Mouse (Mus musculus) stomach, postnatal 0 days (tissue): Measurements from ENCODE around the gene Bcat2. TPM values are rescaled to one million over a fixed set of nuclear protein-coding genes. Genes with fewer than 3 reads are reported as not detected.
A peak's percentile ranks its signal among the peaks of the same experiment; 100 is the strongest.

Source experiments
- ATAC-seq: fragments of 200-750 bp; cut with Nextera tagmentation; 2 replicates; pipeline ENCODE4 v1.8.0; 2017; ENCODE audit not compliant: low FRiP score, low TSS enrichment
- DNase-seq: peaks from one replicate; pipeline ENCODE4 v3.0.0-alpha.2; 2016; ENCODE audit warnings: low spot score
- H3K27ac ChIP-seq: fragments of 300-500 bp; sonication (generic); replicated peaks from 2 replicates; pipeline ENCODE4 v1.5.1; 2014; ENCODE audit warnings: mild to moderate bottlenecking, control low read depth
- H3K27me3 ChIP-seq: fragments of 300-500 bp; sonication (generic); 2 replicates; pipeline ENCODE4 v1.6.1; 2014; ENCODE audit warnings: low read length; ENCODE audit not compliant: control insufficient read depth, insufficient read depth
- H3K36me3 ChIP-seq: fragments of 300-500 bp; sonication (generic); 2 replicates; pipeline ENCODE4 v1.6.1; 2014; ENCODE audit warnings: low read length, mixed read lengths; ENCODE audit not compliant: control insufficient read depth, insufficient read depth
- H3K4me1 ChIP-seq: fragments of 300-500 bp; sonication (generic); replicated peaks from 2 replicates; pipeline ENCODE4 v1.6.1; 2014; ENCODE audit warnings: antibody characterized with exemption; ENCODE audit not compliant: control insufficient read depth, insufficient read depth
- H3K4me2 ChIP-seq: fragments of 300-500 bp; sonication (generic); replicated peaks from 2 replicates; pipeline ENCODE4 v1.6.1; 2014; ENCODE audit warnings: low read depth, mild to moderate bottlenecking, control low read depth, moderate library complexity
- H3K4me3 ChIP-seq: fragments of 300-500 bp; sonication (generic); 2 replicates; pipeline ENCODE4 v1.5.1; 2014; ENCODE audit warnings: low read depth, low read length, control low read depth
- H3K9ac ChIP-seq: fragments of 300-500 bp; sonication (generic); 2 replicates; pipeline ENCODE4 v1.6.1; 2014; ENCODE audit warnings: mild to moderate bottlenecking, low read length, control low read depth, mixed read lengths
- H3K9me3 ChIP-seq: fragments of 300-500 bp; sonication (generic); 2 replicates; pipeline ENCODE4 v1.6.1; 2016; ENCODE audit warnings: low read length; ENCODE audit not compliant: control insufficient read depth
- CTCF ChIP-seq: IDR thresholded peaks from 2 replicates; pipeline ENCODE4 v1.5.1; 2016; ENCODE audit warnings: antibody characterized with exemption, low read depth, mild to moderate bottlenecking, moderate library complexity
- EP300 ChIP-seq: optimal IDR thresholded peaks from 2 replicates; pipeline ENCODE3; 2016; ENCODE audit warnings: antibody characterized with exemption
- WGBS: fragments of 180-500 bp; shearing (Covaris S2); extraction: QIAGEN DNeasy Blood & Tissue Kit; methylation state at CpG from one replicate; pipeline ENCODE4 v1.1.7; 2014; 5-methylcytosine and 5-hydroxymethylcytosine counted together
- polyA plus RNA-seq: library from polyadenylated mRNA; unstranded; fragments of >200 nt; fragmentation: Nextera tagmentation; extraction: Ambion mirVana; gene quantifications from 2 replicates; pipeline ENCODE4 v1.2.1, GENCODE M21; 2015

Bcat2 gene
- polyA plus RNA-seq, 1 experiment from 2014 or later, result 101 TPM

DNA sequence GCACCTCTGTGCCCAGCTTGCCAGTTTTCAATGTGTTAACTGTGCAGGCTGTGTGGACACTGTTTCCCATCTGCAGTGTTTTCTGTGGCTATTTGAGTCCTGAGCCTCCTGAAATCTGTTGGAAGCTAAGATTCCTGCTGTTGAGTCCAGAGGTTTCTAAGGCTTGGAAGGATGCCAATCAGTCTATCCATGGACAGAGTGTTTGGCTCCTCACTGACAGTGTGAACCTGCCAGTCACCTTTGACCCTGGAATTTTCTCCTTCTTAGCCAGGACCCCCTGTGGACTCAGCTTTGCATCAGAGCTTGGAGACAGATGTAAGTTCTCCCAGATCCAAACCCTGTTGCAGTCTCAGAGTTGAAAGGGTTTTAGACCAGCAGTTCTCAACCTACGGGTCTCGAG lies 29.7 kb upstream of the Bcat2 start:
- TF ChIP-seq EP300 (no peak), CTCF (no peak)
- Histone ChIP-seq H3K4me1 (no peaks in the 10 kb centered on the region; the same call in 1 of the 2 replicates), H3K27me3 (no peaks in the 10 kb centered on the region), H3K27ac (no peak overlapping the region), H3K4me2 (no peak overlapping the region), H3K4me3 (no peak overlapping the region), H3K36me3 (no peaks in the 10 kb centered on the region), H3K9me3 (no peaks in the 10 kb centered on the region), H3K9ac (no peak overlapping the region)
- ATAC-seq (no peak), DNase-seq (no peak)
- 63% methylated on average over 2 of the region's 2 CpGs for WGBS

DNA sequence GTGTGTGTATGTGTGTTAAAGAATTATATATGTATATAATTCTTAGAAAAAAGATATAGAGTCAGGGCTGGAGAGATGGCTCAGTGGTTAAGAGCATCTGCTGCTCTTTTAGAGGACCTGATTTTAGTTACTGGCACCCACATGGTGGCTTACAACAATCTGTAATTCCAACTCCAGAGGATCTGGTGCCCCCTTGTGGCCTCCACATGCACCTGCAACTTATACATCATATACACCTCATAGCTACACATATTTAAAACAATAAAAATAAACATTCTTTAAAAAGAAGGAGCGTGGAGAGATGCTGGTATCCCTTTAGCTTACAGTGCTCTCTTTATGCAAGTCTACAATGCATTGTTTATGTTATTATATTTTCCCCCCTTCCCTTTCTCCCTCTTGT lies 25.4 kb upstream of the Bcat2 start:
- Histone ChIP-seq H3K4me1 (no peaks in the 10 kb centered on the region), H3K27me3 (no peaks in the 10 kb centered on the region), H3K36me3 (no peaks in the 10 kb centered on the region), H3K9me3 (no peaks in the 10 kb centered on the region), H3K27ac (no peak overlapping the region), H3K4me3 (no peak overlapping the region), H3K4me2 (no peak overlapping the region), H3K9ac (no peak overlapping the region)
- WGBS, result 88% methylated on average over 1 of the region's 1 CpGs
- ATAC-seq (no peak), DNase-seq (no peak)
- TF ChIP-seq CTCF (peak; percentile 48), EP300 (no peak)

DNA sequence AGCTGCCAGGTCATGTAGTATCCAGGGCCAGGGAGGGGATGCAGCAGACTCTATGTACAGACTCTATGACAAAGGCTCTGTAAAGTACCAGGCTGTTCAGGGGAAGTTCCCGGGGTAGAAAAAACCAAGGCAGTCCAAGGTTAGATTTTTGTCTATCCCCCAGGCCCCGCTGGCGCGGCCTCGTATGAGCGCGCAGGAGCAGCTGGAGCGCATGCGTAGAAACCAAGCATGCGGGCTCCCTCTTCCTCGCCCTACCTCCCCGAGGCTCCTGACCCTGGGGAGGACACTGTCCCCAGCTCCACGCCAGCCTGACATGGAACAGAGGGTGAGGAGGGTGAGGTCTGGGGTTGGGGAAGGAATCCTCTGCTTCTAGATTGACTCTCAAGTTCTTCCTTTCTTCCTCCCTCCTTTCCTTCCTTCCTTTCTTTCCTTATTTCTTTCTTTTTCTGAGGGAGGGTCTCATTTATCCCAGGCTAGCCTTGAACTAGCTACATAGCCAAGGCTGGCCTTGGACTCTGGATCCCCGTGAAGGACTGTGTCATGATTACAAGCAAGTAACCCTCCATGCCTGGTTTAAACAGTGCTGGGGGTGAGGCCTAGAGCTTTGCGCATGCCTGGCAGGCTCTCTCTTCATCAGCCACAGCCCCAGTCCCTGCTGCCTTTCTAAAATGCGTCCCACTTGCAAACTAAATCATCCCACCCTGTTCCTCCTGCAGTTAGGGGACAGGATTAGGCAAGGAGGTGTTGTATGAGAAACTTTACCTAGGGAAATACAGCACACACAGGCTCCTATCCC lies 20.1 kb upstream of the Bcat2 start:
- Histone ChIP-seq H3K9me3 (no peaks in the 10 kb centered on the region), H3K4me2 (no peak overlapping the region), H3K9ac (no peak overlapping the region), H3K36me3 (no peaks in the 10 kb centered on the region), H3K27ac (no peak overlapping the region), H3K27me3 (no peaks in the 10 kb centered on the region), H3K4me1 (no peaks in the 10 kb centered on the region), H3K4me3 (no peak overlapping the region)
- TF ChIP-seq EP300 (no peak), CTCF (no peak)
- ATAC-seq (no peak), DNase-seq (no peak)
- WGBS, result 90% methylated on average over 16 of the region's 16 CpGs

DNA sequence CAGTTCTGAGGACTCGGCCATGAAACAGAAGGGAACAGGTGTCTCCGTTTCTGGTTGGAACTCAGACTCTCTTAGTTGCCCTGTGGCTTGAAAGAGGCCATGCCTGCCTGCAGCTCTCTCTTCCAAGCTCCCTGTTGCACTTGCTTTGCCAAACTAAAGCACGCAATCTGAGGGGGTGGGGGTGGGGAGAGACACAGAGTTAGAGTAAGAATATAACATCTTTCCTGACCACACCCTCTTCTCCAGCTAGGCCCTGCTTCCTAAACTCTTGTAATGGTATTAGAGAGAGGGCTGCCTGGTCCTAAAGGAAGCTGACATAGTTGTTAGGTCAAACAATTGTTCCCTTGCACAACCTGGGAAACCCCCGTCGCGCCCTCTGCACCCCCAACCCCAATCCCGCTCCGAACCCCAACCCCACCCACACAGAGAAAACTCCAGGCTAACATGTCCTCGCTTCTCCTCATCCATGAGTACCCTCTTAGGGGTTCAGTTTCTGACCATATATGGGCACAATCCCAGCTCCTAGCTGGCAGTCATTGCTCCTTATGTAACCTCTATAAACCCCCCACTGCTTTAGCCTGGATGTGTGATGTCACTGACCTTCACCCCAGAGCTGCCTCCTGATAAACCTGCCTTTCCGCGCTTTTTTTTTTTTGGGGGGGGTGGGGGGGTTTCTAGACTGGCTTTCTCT lies 19.0 kb upstream of the Bcat2 start:
- Histone ChIP-seq H3K4me1 (no peaks in the 10 kb centered on the region), H3K36me3 (no peaks in the 10 kb centered on the region), H3K27me3 (no peaks in the 10 kb centered on the region), H3K4me3 (no peak overlapping the region), H3K4me2 (no peak overlapping the region), H3K9ac (no peak overlapping the region), H3K9me3 (no peaks in the 10 kb centered on the region), H3K27ac (no peak overlapping the region)
- ATAC-seq (no peak), DNase-seq (no peak)
- TF ChIP-seq CTCF, result no peak
- 69% methylated on average over 11 of the region's 11 CpGs for WGBS

DNA sequence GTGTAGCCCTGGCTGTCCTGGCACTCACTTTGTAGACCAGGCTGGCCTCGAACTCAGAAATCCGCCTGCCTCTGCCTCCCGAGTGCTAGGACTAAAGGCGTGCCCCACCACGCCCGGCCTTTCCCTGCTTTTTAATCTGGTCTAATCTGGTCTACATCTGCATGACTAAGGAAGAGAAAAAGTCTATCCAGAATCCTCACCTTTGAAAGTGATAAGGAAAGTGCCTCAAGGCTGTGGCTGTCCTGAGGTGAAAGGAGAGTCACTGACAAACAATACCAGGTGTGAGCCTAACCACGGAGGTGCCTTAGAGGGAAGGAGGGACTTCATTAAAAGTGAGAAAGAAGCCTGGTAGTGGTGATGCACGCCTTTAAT lies 18.5 kb upstream of the Bcat2 start:
- Histone ChIP-seq H3K27me3 (no peaks in the 10 kb centered on the region), H3K9me3 (no peaks in the 10 kb centered on the region), H3K4me3 (no peak overlapping the region), H3K4me2 (no peak overlapping the region), H3K9ac (no peak overlapping the region), H3K36me3 (no peaks in the 10 kb centered on the region), H3K4me1 (no peaks in the 10 kb centered on the region), H3K27ac (no peak overlapping the region)
- no peak for ATAC-seq
- WGBS, result 73% methylated on average over 8 of the region's 8 CpGs
- no peak for TF ChIP-seq CTCF
- TF ChIP-seq EP300, result no peak
- DNase-seq, result no peak

DNA sequence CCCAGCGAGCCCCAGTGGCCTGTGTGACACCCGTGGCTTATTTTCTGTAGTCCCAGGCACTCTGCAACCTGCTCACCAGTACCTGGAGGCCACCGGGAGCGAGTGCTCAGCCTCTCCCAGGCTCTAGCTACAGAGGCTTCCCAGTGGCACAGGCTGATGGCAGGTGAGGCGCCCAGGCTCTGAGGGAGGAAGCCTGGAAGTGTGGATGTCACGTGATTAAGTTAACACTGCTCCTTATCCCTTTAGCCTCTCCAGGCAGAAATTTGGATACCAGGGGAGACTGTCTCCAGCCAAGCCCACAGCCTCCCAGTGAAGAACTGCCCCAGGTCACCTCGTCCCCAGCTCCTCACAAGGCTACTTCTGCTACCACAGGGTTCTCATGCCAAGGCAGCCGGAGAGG lies 16.4 kb upstream of the Bcat2 start:
- no peak for ATAC-seq
- TF ChIP-seq CTCF (no peak), EP300 (no peak)
- Histone ChIP-seq H3K27ac (no peak overlapping the region), H3K9me3 (no peaks in the 10 kb centered on the region), H3K4me3 (no peak overlapping the region), H3K4me2 (no peak overlapping the region), H3K36me3 (no peaks in the 10 kb centered on the region), H3K27me3 (no peaks in the 10 kb centered on the region), H3K4me1 (no peaks in the 10 kb centered on the region), H3K9ac (no peak overlapping the region)
- no peak for DNase-seq
- 74% methylated on average over 8 of the region's 8 CpGs for WGBS
